Mouse (Mus musculus): Measurements from ENCODE around the gene Dmrt2.

Dmrt2 gene

GRCm38 (mm10) chr19:25672101-25672950, at the start of gene Dmrt2:
Gene Dmrt2 (plus strand): TSS chr19:25672411.
- DNase-seq: peak; percentile 54 to 75

DNA sequence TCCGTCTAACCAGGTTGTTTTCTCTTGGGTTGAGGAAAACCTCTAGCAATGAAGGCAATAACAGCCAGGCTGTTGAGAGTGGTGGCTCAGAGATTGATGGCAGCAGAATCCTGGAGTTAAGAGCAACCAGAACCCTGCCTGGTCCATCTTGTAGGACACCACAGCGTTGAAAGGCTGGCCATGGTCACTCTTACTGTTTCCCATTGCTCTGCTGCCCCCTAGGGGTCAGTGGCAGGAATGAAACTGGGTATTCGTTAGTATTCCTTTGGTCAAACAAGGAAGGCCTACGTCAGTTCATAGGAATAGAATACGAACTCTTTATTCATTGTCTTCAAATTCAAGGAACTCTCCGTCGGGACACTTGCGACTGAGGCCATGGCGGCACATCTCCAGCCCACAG, 43.7 kb upstream of the Dmrt2 start:
- DNase-seq: peak; percentile 48 to 73

DNA sequence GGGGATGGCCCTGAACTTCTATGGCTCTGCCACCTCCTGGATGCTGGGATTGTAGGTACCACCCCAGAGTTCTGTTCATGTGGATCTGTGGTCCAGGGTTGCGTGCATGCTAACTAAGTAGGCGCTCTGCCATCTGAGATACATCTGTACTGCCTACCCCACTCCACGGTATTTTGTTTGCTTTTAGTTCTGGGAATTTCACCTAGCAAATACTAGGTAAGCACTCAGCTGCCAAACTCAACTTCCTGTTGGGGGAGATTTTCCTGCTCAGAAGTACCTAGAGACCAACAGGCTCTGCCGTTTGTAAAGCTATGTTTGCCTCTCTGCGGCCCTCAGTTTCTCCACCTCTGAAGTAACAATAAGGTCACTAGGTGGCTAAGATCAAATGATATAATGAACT, 37.1 kb upstream of the Dmrt2 start:
- DNase-seq: no peak

- peak; percentile 61 to 73 for DNase-seq
These were observed 36.5 kb upstream of the Dmrt2 start for GRCm38 (mm10) chr19:25635622-25636244.

DNA sequence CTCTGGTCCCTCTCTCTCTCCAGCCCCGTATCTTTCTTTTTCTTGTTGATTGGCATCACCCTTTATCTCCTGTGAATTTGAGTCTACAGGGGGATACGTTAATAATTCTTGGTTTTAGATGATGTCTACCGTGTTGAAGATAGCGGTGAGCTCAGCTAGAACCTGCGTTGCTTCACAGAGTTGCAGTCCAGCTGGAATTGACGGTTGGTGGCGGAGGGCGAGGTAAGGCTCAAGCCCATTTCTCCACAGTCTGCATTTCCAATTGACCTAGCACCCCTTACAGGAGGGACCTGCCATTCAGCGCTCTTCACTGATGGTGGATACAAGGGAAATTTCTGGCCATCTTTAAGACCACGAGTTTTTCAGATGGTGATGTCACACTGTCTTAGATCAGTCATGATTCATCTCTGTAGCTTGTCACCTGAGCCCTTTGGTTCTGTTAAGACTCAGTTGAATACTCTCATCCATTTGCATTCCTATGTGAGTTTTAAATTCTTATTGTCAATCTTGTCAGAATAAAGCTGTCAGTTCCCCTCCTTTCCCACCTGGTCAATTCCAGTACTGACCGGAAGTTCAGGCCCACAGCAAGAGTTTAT, 33.3 kb upstream of the Dmrt2 start:
- DNase-seq: no peak

- DNase-seq: no peak
These were observed 30.4 kb upstream of the Dmrt2 start for GRCm38 (mm10) chr19:25641786-25642185.

DNA sequence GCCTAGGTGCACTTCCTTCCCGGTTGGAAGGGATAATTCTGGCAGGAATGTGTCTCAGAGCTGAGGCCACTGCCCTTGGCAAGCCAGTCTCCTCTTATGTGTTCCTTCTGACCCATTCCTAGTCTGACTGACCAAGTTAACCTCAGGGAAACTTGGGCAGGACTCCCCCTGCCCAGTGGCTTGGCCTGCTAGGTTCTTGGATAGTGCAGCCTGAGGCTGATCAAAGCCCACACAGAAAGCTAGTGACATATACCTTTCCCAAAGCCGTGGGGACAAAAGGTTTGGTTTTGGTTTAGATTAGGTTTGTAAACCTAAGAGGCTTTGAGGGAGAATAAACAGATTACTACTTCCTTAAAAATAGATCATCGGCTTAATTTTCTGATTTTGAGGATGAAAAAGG, 25.1 kb upstream of the Dmrt2 start:
- DNase-seq: no peak

DNA sequence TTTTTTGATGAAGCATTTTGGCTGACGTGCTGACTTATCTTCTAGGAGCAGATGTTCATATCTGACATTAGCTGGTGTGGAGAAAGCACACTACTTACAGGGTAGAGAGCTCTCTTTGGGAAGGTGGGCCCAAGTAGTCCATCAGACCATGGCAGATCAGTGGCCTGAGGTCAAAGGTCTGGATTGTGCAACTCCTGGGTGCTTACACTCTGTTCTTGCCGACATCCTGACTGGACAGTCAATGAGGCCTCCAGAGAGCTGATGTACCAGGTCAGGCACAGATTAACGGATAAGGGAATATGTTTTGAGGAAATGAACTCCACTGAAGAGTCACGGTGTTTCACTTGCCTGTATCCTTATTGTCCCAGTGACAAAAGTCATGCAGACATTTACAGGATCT, 23.5 kb upstream of the Dmrt2 start:
- no peak for DNase-seq

DNA sequence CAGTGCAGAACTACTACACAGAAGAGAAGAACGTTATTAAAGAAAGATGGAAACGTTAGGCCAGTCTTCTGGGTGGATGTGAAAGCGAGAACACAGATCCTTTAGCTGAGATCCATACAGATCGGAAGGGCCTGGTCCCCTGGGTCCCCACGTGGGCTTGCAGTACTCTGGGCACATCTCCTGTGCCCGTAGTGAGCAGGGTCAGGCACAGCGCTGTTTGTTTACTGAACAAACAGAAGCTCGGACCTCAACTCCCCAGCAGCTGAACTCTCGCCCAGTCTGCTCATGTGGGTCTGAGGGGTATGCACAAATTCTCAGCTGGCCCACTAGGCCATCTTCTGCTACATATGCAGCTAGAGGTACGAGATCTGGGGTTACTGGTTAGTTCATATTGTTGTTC, 21.7 kb upstream of the Dmrt2 start:
- DNase-seq: peak in 1 of 2 experiments; percentile 2

DNA sequence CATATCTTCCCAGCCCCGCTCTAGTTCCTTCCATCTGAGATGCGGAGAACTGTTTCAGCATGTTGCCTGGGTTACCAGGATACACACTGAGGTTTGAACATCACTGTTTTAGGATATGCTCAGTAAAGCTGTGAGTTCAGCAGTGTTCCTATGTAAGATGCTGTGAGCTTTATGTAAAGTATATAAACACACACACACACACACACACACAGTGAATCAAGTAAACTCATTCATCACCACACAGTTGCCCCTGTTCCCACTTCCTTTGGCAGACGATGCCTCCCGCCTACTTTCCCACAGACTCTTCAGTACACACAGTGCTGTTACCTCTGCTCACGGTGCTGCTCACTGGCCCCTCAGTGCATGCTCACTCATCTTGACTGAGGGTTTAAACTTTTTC, 19.7 kb upstream of the Dmrt2 start:
- no peak for DNase-seq

DNA sequence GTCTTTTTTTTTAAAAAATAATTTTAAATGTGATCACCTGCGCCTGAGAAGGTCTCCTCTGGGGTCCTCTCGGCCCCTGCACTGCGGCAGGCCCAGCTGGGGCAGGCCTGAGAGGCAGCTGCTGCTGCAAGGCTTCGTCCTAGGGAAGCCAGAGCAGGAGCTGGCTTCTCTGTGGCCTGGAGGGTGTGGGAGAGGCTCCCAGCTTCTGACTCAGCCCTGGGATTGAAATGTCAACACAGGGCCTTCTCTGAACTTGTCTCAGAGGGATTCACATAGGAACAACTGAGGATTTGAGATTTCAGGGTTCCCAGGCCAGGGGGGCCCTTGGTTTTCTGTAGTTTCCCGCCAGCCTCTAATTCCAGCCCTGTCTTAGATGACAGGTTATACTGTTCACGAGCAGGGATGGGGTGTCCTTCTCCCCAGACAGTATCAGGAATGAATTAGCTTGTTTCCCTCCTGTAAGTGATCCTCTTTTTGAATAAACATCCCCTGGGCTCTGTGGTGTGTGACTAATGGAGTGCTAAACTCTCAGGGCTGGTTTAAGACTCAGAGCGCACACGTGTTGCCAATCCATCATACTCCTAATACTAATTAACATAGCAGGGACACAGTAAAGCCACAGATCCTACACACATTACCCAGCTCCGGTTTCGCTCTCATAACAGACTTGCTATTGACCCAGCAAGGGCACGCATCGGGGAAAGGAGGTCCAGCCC, 18.0 kb upstream of the Dmrt2 start:
- DNase-seq: peak in 1 of 2 experiments; percentile 6

DNA sequence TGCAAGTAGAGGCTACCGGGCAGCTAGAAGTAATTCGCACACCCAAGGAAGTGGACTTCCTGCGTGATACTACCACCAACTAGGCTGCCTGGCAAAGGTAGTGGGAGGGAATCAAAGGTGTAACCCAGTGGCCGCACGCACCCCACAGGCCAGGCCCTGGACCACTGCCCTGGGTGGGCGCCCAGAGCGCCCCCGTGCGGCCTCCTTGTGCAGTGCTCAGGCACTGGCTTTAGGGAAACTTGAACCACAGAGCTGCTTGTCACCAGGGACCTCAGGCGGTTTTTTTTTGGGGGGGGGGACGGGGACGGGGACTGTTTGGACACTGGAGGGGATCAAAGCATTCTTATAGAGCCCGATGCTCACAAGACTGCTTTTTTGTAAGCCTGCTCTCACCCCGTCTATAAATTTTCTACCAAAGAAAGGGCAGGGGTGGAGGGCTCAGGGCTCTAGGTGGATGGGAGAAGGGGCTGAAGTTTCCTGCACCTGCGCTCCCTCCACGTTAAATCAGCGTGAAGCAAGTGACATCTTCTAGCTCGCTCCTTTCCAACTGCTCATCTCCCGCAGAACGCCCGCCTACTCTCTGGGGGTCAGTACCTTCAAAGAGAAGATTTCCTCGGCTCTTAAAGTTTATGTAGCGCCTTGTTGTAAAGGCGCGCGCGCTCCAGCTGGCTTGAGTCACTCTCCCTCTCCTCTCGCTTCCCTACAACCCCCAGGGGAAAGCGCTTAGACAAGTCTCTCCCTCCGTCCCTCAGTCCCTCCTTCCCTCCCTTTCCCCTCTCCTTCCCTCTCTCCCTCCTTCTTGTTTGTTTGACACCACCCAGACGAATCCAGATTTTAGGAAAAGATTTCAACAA, 6.5 kb upstream of the Dmrt2 start:
- no peak for DNase-seq

DNA sequence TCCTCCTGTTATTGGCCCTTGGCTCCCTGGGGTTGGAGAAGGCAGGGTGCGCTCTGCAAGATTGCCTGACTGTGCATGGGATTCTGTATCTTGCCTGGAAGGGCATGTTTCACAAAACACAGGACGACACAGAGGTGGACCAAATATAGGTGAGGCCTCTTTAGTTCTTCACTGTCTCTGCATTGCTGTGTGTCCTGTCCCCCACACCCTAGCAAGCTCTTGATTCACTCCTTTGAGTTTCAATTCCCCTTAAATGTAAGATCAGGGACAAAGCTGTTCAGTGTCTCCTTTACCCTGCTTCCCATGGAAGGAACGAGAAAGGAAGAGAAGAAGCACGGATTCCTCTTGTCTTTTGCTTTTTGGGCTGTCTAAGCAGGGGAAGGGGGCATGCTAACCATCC, 4.4 kb upstream of the Dmrt2 start:
- DNase-seq: no peak

DNA sequence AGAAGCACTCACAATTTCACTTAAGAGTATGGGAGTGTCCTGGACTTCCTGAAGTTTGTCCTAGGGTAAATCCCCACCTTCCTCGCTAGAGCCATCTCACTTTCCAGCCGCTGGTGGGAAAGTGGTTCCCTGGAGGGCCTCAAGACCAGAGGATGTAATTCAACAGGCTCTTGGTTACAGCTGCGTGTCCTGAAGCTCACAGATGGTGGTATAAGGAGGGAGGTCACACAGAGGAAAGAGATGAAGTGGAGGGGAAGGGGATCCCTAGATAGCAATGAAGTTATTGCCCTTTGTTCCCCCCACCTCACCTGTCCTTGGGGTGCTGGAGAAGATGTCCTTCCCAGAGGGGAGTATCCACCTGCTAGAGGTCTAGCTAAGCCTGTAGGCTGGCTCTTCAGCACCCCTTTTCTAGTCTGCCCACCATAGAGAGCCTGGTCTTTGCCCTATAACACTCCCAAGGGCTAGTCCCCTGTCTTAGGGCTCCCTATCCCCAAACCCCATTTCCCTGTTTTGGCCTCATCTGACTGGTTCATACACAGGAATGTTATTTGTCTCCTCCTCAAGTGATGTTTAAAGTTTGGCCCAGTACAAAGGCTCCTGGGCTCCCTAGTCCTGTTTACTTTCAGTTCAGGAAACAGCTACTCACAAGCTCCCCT, 2.5 kb upstream of the Dmrt2 start:
- no peak for DNase-seq

GRCm38 (mm10) chr19:25670571-25671285, 1.5 kb upstream of the Dmrt2 start:
- no peak for DNase-seq

GRCm38 (mm10) chr19:25671681-25672080, 530 bp upstream of the Dmrt2 start:
- DNase-seq: no peak

DNA sequence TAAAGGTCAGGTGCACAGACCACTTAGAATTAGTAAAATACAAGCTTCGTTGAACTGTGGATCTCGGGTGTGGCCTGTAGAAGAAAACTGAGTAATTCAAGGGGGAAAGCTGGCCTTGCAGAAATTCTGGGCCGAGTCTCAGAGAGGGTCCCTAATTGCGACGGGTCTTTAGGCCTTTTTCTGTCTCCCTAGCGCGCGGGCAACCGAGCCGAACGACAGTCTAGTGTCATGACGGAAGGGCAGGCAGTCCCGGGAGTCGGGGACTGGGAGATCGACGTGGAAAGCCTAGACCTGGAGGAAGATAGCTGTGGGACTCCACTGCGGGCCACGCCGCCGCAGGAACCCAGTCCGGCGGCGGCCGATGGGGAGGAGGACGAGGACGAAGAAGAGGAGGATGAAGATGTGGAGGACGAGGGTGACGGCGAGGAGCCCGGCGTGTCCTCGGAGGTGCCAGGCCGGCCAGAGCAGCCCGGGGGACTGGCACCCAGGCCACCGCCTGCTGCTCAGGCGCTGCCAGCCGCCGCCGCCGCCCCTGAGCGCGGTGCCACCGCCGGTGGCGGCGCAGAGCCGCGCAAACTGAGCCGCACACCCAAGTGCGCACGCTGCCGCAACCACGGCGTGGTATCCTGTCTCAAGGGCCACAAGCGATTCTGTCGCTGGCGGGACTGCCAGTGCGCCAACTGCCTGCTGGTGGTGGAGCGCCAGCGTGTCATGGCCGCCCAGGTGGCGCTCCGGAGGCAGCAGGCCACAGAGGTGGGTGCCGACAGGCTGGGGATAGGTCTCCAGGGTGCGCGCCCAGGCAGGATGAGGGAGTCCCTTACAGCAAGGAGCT, 1.2 kb downstream of the Dmrt2 start:
- DNase-seq: peak in 1 of 2 experiments; percentile 32

DNA sequence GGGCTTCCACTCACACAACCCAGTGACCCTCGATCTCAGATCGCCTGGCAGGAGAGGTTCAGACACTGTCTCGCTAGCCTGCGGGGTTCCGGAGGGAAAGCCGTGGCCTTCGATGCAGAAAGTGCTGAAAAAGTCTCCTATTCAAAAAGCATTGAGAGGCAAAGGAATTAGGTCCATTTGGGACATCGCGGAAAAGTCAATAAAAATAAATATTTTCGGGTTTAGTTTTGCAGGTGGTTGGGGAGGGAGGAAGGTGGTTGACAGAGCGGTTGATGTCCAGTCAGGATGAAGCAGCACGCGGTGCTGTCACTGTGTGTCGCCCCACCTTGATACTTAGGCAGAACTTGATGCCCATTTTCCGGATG, 1.8 kb downstream of the Dmrt2 start:
- no peak for DNase-seq

DNA sequence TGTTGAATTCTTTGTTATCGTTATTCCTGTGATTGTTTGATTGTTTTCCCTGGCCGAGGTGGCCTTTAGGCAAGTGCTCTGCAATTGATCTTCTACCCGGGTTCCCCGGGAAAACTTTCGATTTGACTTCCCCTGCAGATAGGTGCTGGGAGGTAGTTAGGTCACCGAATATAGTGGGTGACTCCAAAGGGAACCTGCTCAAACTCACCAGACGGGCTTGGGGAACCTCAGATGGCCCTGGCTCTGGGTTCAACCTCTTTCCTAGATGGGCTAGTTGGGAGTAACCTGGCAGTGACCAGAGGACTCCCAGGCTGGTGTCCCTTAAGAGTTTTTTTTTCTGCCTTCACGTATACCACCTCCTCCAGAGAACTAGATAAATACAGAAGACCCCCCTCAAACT, 2.5 kb downstream of the Dmrt2 start:
- DNase-seq: no peak

DNA sequence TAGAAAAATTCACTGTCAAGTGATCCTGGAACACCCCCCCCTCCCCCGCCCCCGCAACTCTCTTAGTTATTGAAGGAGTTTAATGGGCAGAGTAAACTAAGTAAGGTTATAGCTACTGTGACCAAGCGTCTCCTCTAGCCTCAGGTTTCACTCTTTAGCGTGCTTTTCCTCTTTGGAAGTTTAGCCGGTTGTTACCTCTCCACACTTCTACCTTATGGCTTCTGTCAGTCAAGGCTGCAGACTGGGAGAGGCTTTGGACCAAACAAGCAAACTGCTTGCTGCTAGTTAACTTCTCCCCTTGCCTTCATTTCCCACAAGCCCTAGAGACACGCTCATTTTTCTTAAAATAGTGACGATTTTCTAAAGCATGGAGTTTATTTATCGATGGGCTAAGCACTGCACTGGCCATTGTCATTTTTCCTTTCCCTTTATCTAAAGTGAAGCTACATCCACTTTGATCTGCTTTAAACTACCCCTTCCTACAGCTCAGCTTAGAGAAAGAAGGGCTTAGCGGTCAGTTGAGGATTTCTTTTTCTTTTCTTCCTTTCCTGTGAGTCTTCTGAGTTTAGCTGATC, 3.7 kb downstream of the Dmrt2 start:
- no peak for DNase-seq
